Mouse (Mus musculus): ENCODE measurements around the gene 2310057M21Rik. TPM values are rescaled to one million over a fixed set of nuclear protein-coding genes. Genes with fewer than 3 reads are reported as not detected.
"Not testable (repeated sequence)": the region's sequence is repeated elsewhere in the genome, so short reads cannot be mapped to it uniquely, and the experiment has no call there.

Gene 2310057M21Rik
- 22.9 and 30.0 TPM in 2 replicates for polyA plus RNA-seq (2015; fragmentation: Nextera tagmentation; extraction: Ambion mirVana)

DNA sequence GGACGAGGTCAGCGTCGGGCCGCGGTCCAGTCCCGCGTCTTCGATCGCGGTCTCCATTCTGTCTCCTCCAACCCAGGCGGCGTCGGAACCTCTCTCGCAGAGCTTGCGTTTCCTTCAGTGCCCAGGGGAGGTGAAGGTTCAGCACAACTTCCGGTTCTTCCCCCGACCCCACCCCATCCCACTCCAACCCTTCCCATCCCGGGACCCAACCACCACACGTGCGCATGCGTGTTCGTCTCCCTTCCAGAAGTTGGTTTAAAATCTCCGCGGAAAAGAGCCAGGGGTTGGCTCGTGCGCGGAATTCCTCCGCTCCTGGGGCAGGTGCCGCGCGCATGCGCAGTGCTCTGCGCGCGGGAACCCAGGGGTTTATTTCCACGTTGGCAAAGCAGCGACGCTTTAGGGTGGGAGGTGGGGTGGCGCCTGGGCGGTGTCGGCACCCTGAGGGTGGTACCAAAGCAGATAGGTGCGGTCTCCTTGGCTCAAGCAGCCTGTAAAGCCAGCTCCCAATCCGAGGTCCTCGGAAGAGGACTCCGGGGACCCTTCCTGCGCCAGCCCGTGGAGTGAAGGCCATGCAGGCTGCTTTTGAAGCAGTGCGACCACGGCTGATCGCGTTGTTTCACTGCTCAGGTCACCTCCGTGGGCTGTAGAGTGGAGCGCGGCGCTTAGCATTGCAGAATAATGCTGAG is at the start of gene 2310057M21Rik:
Gene 2310057M21Rik, minus strand, starts transcription at position 145 of the 686 bp plus-strand sequence.
- Histone ChIP-seq H3K27me3 (0 out of 2 replicates have a peak, but pooled peaks cover 12% of the 10 kb centered on the region), H3K27ac (peak within 1 kb of the TSS; percentile 91), H3K4me1 (replicated peaks) (peaks cover 17% of the 10 kb centered on the region), H3K4me3 (peak within 1 kb of the TSS; percentile 86), H3K4me2 (peak within 1 kb of the TSS; percentile 85), H3K9ac (peak within 1 kb of the TSS; percentile 90), H3K36me3 (peaks cover 15% of the 10 kb centered on the region), H3K9me3 (no peaks in the 10 kb centered on the region)
- peak; percentile 98 for ATAC-seq (ENCODE audit: low FRiP score)
- WGBS: under 1% methylated on average over 55 of the region's 55 CpGs

DNA sequence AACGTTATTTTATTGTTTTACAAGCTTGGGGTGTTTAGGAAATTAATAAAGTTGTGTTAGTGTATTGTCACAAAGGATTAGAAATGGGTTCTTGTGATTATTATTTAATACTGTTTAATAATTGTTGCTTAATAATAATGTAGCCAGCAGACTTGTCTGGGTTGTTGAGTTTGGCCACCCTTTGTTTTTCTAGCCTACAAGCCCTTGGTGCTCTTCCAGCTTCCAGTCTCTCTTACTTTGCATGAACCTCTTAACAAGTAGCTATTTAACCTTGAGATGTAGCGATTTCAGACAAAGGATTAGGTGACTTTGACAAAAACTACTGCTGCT is 49.3 kb upstream of the 2310057M21Rik start:
- H3K9me3 ChIP-seq: no peaks in the 10 kb centered on the region
- no peak overlapping the region for H3K27ac ChIP-seq
- no peaks in the 10 kb centered on the region for H3K36me3 ChIP-seq
- H3K9ac ChIP-seq: no peak overlapping the region
- H3K4me3 ChIP-seq: no peak overlapping the region
- WGBS: 74% methylated on average over 2 of the region's 2 CpGs
- peak overlapping the region; percentile 72 for H3K4me2 ChIP-seq
- no peaks in the 10 kb centered on the region for H3K27me3 ChIP-seq
- ATAC-seq (ENCODE audit: low FRiP score): no peak
- H3K4me1 ChIP-seq (replicated peaks): peaks cover 36% of the 10 kb centered on the region

DNA sequence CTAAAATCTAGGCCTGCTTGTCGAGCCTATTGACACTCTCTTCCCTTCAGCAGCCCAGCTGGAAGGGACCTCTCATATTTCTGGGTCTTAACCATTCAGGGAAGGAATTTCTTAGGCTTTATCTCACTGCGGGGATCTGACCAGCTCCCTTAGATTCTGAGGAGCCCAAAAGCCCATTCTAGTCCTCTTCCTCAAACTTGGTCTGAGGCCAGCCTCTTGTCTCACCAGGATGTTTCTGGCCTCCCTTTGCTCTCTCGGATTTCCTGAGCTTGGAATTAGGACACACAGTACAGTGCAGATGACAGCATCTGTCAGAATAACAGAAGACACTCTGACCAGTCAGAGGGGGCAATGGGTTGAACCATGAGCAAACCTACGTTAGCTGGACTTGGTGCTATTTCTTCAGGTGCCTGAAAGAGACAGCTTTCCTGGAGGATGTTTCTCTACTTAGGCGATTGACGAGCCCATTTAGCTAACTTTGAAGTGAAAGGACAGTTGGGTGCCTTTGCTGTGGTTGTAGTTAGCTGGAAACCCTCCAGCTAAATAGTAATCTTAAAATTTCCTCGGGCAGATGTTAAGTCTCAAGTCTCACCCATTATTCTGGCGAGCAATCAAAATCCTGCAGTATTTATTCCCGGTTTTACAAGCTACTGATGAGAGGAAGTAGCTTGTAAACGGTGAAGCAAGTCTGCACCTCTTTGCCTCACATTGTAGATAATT is 48.8 kb upstream of the 2310057M21Rik start:
- peak overlapping the region; percentile 96 for H3K4me3 ChIP-seq
- 65% methylated on average over 10 of the region's 10 CpGs for WGBS
- peak overlapping the region; percentile 72 for H3K4me2 ChIP-seq
- no peaks in the 10 kb centered on the region for H3K36me3 ChIP-seq
- H3K9ac ChIP-seq: peak overlapping the region; percentile 97
- peaks cover 36% of the 10 kb centered on the region for H3K4me1 ChIP-seq (replicated peaks)
- no peaks in the 10 kb centered on the region for H3K9me3 ChIP-seq
- H3K27ac ChIP-seq: no peak overlapping the region
- no peaks in the 10 kb centered on the region for H3K27me3 ChIP-seq
- no peak for ATAC-seq (ENCODE audit: low FRiP score)

DNA sequence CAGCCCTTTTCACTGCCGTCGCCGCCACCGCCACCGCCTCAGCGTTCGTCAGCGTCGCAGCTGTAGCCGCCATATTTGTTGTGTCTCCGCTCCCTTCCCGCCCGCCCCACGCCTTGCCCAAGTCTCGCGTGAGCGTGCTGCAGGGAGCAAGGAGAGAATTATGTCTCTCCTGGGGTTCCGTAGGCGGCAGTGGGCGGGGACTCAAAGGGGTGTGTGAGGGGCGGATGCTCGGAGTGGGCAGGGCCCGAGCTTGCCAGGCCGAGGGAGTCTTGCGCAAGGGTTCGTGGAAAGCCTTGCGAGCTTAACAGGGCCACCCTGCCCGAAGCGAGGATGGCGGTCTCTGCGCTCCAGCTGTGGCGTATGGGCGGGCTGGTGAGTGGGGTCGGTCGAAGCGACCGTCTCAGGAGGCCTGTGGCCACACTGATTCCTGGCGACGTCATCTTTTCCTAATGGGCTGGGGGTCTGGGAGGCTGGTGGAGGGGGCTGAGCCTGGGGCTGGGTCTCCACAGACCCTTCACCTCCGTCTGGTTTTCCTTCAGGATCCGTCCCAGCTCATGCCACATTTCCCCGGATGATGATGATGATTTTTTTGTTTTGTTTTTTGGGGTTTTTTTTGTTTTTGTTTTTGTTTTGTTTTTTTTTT is 48.0 kb upstream of the 2310057M21Rik start, which contains the start of the genes Ikzf5 and Acadsb:
Gene Ikzf5, minus strand, starts transcription at position 106 of the 643 bp plus-strand sequence.
Gene Acadsb, plus strand, starts transcription at position 186 of the 643 bp plus-strand sequence.
- H3K4me3 ChIP-seq: peak within 1 kb of the TSS; percentile 96
- under 1% methylated on average over 42 of the region's 42 CpGs for WGBS
- peak within 1 kb of the TSS; percentile 90 for H3K27ac ChIP-seq
- no peaks in the 10 kb centered on the region for H3K27me3 ChIP-seq
- ATAC-seq (ENCODE audit: low FRiP score): peak; percentile 98
- peak within 1 kb of the TSS; percentile 97 for H3K9ac ChIP-seq
- H3K4me1 ChIP-seq (replicated peaks): peaks cover 36% of the 10 kb centered on the region
- no peaks in the 10 kb centered on the region for H3K9me3 ChIP-seq
- no peaks in the 10 kb centered on the region for H3K36me3 ChIP-seq
- peak within 1 kb of the TSS; percentile 72 for H3K4me2 ChIP-seq

DNA sequence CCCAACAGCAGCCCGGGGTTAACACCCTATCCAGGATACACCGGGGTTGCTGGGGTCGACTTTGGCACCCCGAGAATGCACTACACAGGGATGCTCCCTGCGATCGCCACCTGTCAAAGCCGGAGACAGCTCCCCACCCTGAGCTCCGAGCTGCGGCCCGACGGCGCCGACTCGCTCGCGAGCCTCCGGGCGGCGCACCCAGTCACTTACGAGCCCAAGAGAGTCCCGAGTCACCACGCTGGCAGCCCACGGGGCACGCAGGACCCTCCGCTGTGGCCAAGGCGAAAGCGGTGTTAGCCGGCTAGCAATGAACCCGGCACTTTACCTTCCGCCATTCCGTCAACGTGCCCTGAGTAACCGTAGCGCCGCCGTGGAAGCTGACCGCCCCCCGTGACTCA is 47.4 kb upstream of the 2310057M21Rik start:
- Histone ChIP-seq H3K27ac (peak overlapping the region; percentile 90), H3K4me2 (peak overlapping the region; percentile 72), H3K9ac (peak overlapping the region; percentile 97), H3K9me3 (no peaks in the 10 kb centered on the region), H3K4me1 (replicated peaks) (peaks cover 36% of the 10 kb centered on the region), H3K36me3 (no peaks in the 10 kb centered on the region), H3K27me3 (no peaks in the 10 kb centered on the region), H3K4me3 (peak overlapping the region; percentile 96)
- peak; percentile 79 for ATAC-seq (ENCODE audit: low FRiP score)
- under 1% methylated on average over 38 of the region's 38 CpGs for WGBS

DNA sequence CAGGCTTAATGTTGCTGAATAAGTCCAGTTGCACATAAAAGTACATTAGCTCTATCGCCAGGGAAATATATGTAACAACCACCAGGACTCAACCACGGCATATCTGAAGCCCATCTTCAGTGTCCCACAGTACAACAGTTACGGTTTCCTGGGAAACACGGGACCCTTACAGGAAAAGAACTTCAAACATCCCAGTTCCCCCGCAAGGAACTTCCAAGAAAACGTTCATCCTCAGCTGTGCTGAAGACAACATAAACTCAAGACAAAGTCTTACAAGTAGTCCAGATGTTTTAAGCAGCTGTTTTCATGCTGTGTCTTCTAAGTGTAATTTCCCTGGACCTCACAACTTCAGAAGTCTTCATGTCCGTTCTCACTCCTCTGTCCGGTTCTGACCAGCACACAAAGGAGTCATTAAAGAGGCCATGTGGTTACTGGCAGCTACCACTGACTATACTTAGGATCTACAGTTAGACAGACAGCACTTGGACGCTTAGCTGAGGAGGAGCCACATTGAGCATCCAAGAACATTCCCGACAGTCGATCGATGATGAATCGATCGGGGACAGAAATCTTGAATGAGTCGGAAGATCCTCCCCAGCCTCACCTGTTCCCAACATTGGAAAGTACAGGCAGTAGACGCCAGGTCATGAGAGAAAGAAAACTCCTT is 46.9 kb upstream of the 2310057M21Rik start:
- peak overlapping the region; percentile 72 for H3K4me2 ChIP-seq
- H3K27ac ChIP-seq: peak overlapping the region; percentile 90; the same call in 1 of the 2 replicates
- peak overlapping the region; percentile 96 for H3K4me3 ChIP-seq
- no peaks in the 10 kb centered on the region for H3K36me3 ChIP-seq
- no peaks in the 10 kb centered on the region for H3K27me3 ChIP-seq
- H3K9me3 ChIP-seq: no peaks in the 10 kb centered on the region
- ATAC-seq (ENCODE audit: low FRiP score): peak; percentile 21
- peak overlapping the region; percentile 97 for H3K9ac ChIP-seq
- 8% methylated on average over 16 of the region's 16 CpGs for WGBS
- peaks cover 36% of the 10 kb centered on the region for H3K4me1 ChIP-seq (replicated peaks)

DNA sequence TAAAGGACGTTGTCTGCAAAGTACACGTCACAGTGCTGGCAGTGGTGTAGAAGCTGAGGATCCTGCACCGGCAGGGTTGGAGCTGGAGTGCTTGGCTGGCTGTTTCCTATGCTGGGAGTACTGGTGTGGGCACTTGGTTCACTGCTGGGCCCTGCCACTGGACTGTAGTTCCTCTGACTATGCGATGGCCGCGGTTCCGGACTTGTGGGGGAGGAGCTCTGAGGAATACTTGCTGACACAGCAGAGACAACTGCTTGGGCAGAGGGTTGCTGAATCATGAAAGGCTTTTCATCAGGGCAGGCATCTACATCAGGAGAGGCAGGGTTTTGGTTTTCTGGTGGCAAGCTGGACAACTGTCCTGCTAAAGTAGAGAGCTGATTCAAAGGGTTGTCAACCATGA is 29.2 kb upstream of the 2310057M21Rik start:
- ATAC-seq (ENCODE audit: low FRiP score); H3K9me3 ChIP-seq: not testable (repeated sequence)

DNA sequence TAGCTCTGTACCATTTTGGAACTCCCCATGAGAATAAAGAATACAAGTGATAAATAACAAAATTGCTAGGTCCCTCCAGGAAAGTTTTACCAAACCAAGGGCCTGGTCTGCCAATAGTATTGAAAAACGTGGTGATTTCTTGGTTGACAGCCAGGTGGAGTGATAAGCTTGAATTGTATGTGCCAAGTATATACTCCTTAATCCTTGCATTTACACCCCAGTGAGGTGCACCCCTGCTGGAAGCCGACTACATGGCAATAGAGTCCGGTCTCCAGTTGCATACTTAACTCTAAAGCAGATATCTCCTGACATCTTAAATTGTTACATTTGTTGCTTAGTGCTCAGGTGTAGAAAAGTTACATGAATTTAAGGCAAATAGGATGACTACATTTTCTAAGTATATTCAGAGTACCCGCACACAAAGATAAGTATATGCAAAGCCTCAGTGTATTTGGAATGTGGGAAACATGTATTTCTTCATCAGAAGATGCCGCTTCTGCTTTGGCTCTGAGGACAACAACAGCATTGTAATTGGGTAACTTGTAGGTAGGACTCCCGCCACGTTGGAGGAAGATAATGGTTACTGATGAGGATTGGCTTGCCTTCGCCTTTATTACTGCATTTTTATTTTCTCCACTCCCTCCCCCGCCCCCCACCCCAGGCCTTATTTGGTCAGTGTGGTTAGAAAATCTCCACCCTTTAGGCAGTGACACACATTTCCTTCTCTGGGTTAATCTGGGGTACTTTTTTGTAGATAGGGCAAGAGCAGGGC is 9.5 kb upstream of the 2310057M21Rik start:
- peak overlapping the region; percentile 72 for H3K4me3 ChIP-seq
- H3K4me1 ChIP-seq (replicated peaks): peaks cover 13% of the 10 kb centered on the region
- ATAC-seq (ENCODE audit: low FRiP score): no peak
- peak overlapping the region; percentile 92 for H3K9ac ChIP-seq
- H3K36me3 ChIP-seq: peaks cover 3% of the 10 kb centered on the region; the same call in 1 of the 2 replicates
- H3K27ac ChIP-seq: no peak overlapping the region
- peak overlapping the region; percentile 66 for H3K4me2 ChIP-seq
- 78% methylated on average over 9 of the region's 9 CpGs for WGBS
- H3K27me3 ChIP-seq: 0 out of 2 replicates have a peak, but pooled peaks cover 6% of the 10 kb centered on the region
- no peaks in the 10 kb centered on the region for H3K9me3 ChIP-seq

More for the DNA sequence above, 29.2 kb upstream of the 2310057M21Rik start:
- H3K4me1 ChIP-seq (replicated peaks); H3K4me3 ChIP-seq; H3K4me2 ChIP-seq; H3K27ac ChIP-seq; H3K9ac ChIP-seq; H3K27me3 ChIP-seq: not testable (repeated sequence)
- WGBS: 88% methylated on average over 7 of the region's 7 CpGs
- peaks cover 43% of the 10 kb centered on the region for H3K36me3 ChIP-seq

DNA sequence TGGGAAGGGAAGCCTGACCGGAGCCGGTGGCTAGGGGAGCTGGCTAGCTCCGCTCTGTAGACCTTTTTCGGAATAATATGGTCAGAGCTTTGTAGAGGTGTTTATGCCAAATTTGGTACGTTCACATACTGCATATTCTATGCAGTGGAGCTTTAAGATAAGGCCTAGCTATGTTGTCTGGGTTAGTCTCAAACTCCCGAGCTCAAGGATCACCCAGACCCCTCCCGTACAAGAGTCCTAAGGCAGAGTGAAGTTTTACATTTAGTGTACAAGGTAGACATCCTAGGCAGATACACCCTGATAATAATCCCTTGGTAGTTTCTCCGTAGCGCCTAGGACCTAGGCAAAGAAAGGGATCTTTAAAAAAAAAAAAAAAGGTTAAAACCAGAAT is 8.9 kb upstream of the 2310057M21Rik start:
- Histone ChIP-seq H3K4me1 (replicated peaks) (peaks cover 13% of the 10 kb centered on the region), H3K4me2 (peak overlapping the region; percentile 66), H3K27ac (peak overlapping the region; percentile 93), H3K9me3 (no peaks in the 10 kb centered on the region), H3K4me3 (peak overlapping the region; percentile 72), H3K9ac (peak overlapping the region; percentile 92), H3K27me3 (0 out of 2 replicates have a peak, but pooled peaks cover 6% of the 10 kb centered on the region), H3K36me3 (peaks cover 3% of the 10 kb centered on the region; the same call in 1 of the 2 replicates)
- WGBS: 9% methylated on average over 9 of the region's 9 CpGs
- no peak for ATAC-seq (ENCODE audit: low FRiP score)

DNA sequence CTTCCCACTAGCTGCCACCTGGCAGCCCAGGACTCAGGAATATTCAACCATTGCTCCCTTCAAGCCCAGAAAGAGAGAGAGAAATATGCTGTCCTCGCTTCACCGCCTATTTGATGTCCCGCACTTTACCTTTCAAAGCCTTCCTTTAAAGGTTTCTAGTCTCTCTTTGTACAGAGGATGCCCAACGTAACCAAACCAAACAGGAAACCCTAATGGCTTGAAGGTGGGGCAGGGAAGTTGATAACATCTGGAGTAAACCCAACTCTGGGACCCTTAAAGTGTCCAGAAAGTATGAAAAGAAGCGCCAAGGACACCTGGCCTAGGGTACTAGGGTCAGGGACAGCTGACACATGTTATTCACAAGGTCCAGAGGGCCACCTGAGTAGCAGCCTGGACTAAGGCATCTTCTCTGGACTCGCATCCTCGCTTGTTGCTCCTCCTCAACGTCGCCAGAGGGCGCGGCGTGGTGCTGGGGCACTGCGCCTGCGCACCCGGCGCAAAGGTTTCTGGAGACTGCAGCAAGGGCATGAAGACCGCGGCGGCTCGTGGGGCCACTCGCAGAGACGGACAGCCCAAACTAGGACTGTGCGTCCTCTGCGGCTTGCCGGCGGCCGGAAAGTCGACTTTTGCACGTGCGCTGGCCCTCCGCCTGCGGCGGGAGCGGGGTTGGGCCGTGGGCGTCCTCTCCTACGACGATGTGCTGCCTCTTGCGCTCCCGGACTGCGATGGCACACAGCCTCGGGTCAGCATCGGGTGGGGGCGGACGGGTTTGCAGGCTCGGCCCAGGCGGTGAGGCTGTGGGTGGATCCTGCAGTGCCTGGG is 8.3 kb upstream of the 2310057M21Rik start, which contains the start of gene Pstk:
Gene Pstk, plus strand, starts transcription at position 494 of the 822 bp plus-strand sequence.
- peak; percentile 96 for ATAC-seq (ENCODE audit: low FRiP score)
- Histone ChIP-seq H3K27ac (peak within 1 kb of the TSS; percentile 93), H3K9ac (peak within 1 kb of the TSS; percentile 92), H3K36me3 (peaks cover 3% of the 10 kb centered on the region; the same call in 1 of the 2 replicates), H3K4me3 (peak within 1 kb of the TSS; percentile 72), H3K27me3 (0 out of 2 replicates have a peak, but pooled peaks cover 6% of the 10 kb centered on the region), H3K9me3 (no peaks in the 10 kb centered on the region), H3K4me1 (replicated peaks) (peaks cover 13% of the 10 kb centered on the region), H3K4me2 (peak within 1 kb of the TSS; percentile 66)
- WGBS: 5% methylated on average over 47 of the region's 47 CpGs

Measured in hindbrain, embryonic 13.5 days (tissue).